Mouse (Mus musculus) liver, adult 2 months (tissue): ENCODE data around the gene Il18r1. TPM values are rescaled to one million over a fixed set of nuclear protein-coding genes. Genes with fewer than 3 reads are reported as not detected.
A peak's percentile ranks its signal among the peaks of the same experiment; 100 is the strongest.

Source experiments
- DNase-seq: peaks from one replicate; pipeline ENCODE4 v3.0.0-alpha.2; 2011; ENCODE audit warnings: low read depth, low spot score; ENCODE audit errors: extremely low read depth
- H3K27ac ChIP-seq: fragments of 200-500 bp; replicated peaks from 2 replicates; pipeline ENCODE4 v1.5.1; 2012; ENCODE audit warnings: low read depth, mild to moderate bottlenecking, control low read depth, inconsistent platforms, low read length; ENCODE audit not compliant: insufficient read depth
- H3K27me3 ChIP-seq: fragments of 200-500 bp; 2 replicates; pipeline ENCODE4 v1.6.1; 2012; ENCODE audit warnings: mild to moderate bottlenecking, moderate library complexity, low read length, inconsistent platforms; ENCODE audit not compliant: control insufficient read depth, insufficient read depth
- H3K36me3 ChIP-seq: fragments of 200-500 bp; 2 replicates; pipeline ENCODE4 v1.6.1; 2012; ENCODE audit warnings: low read length, inconsistent platforms; ENCODE audit not compliant: control insufficient read depth, insufficient read depth
- H3K4me1 ChIP-seq: fragments of 200-500 bp; 2 replicates; pipeline ENCODE4 v1.6.1; 2011; ENCODE audit warnings: low read length; ENCODE audit not compliant: control insufficient read depth, insufficient read depth
- H3K4me3 ChIP-seq: fragments of 200-500 bp; 2 replicates; pipeline ENCODE4 v1.5.1; 2011; ENCODE audit warnings: low read depth, mild to moderate bottlenecking, control low read depth, low read length, moderate library complexity; ENCODE audit not compliant: insufficient read depth
- H3K79me2 ChIP-seq: fragments of 200-500 bp; 2 replicates; pipeline ENCODE4 v1.6.1; 2012; ENCODE audit warnings: inconsistent platforms, mild to moderate bottlenecking, low read length, moderate library complexity; ENCODE audit not compliant: control insufficient read depth, insufficient read depth
- H3K9ac ChIP-seq: fragments of 200-500 bp; 2 replicates; pipeline ENCODE4 v1.6.1; 2012; ENCODE audit warnings: low read depth, mild to moderate bottlenecking, control low read depth, inconsistent platforms, low read length
- CTCF ChIP-seq: fragments of 200-500 bp; IDR thresholded peaks from 2 replicates; pipeline ENCODE4 v1.5.1; 2011; ENCODE audit warnings: low read depth, low read length, control low read depth
- POLR2A ChIP-seq: fragments of 200-500 bp; IDR thresholded peaks from 2 replicates; pipeline ENCODE4 v1.6.1; 2011; ENCODE audit warnings: low read length, control low read depth; ENCODE audit not compliant: insufficient read depth; ENCODE audit errors: extremely low read depth
- WGBS: fragments of 180-500 bp; shearing (Covaris S2); methylation state at CpG from one replicate; pipeline ENCODE4 v1.1.7; 2018; 5-methylcytosine and 5-hydroxymethylcytosine counted together
- polyA plus RNA-seq: library from polyadenylated mRNA; depleted of rRNA; stranded (reverse); fragments of >200 nt; gene quantifications from 2 replicates; pipeline ENCODE4 v1.2.3, GENCODE M21; 2012
- total RNA-seq: library from RNA; depleted of rRNA; stranded (reverse); fragments of >200 nt; gene quantifications from 2 replicates; pipeline ENCODE4 v1.2.3, GENCODE M21; 2014

Gene Il18r1
- total and polyA plus RNA-seq, 2 experiments, result 0.05 to 0.28 TPM

DNA sequence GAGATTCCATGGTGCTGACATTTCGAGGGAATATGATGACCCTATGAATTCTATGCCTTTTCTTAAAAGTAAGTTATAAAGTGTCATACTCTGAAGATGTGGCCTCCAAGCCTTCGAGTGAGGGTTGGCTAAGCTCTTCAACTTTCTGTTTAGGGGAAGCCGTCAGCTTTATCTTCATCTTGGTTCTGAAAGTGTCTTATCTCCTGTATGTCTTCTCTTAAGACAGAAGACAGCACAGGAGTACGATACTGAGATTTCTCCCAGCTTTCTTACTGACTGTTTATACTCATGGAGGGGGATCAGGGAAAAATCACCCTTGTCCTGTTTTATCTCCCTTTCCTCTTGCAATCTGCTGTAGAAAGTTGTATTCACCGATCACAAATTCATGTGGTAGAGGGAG lies 9.0 kb downstream of the Il18r1 start:
- no peak for TF ChIP-seq POLR2A
- no peak for TF ChIP-seq CTCF
- Histone ChIP-seq H3K36me3 (no peaks in the 10 kb centered on the region), H3K4me1 (no peaks in the 10 kb centered on the region), H3K27me3 (no peaks in the 10 kb centered on the region), H3K79me2 (no peaks in the 10 kb centered on the region), H3K27ac (no peak overlapping the region), H3K9ac (no peak overlapping the region), H3K4me3 (no peak overlapping the region)
- 78% methylated on average over 5 of the region's 5 CpGs for WGBS
- no peak for DNase-seq

DNA sequence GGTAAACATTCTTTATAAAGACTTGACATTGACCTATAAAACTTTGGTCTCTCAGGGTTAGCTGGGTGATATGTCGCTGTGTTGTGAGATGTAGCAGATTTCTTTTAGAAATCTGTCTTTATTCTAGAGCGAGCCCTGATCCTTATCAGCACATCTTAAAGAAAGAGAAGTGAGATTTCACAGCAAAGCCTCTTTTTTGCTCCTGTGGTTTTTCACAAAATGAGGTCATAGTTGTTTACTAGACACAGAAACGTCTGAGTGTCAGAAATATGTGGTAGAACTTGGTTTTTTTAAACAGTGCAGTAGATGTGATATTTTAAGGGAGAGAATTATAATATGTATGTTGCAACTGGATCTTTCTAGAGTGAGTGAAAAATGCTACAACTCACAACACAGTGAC lies 10.3 kb downstream of the Il18r1 start:
- Histone ChIP-seq H3K27me3 (no peaks in the 10 kb centered on the region), H3K4me3 (no peak overlapping the region), H3K4me1 (no peaks in the 10 kb centered on the region), H3K27ac (no peak overlapping the region), H3K9ac (no peak overlapping the region), H3K36me3 (no peaks in the 10 kb centered on the region), H3K79me2 (no peaks in the 10 kb centered on the region)
- TF ChIP-seq CTCF (no peak), POLR2A (no peak)
- DNase-seq, result peak; percentile 10
- 54% methylated on average over 3 of the region's 3 CpGs for WGBS

DNA sequence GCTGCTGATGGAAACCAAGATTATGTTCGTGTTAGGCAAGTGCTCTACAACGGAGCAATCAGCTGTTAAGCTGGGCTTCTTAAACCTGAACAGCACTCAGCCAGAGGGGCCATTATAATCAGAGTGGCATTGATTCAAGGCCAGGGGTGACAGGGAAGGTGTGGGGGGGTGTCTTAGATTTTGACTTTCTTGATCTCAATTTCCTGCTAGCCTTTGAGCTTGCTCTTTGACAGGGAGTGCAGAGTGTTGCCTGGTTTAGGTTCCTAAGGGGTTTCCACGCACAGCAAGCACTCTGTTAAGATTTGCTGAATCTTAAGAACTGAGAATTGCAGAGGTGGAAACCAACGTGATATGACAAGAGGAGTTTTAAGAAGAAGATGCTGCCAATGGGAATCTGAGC lies 11.4 kb downstream of the Il18r1 start:
- WGBS, result 67% methylated on average over 4 of the region's 4 CpGs
- Histone ChIP-seq H3K27me3 (no peaks in the 10 kb centered on the region), H3K4me1 (no peaks in the 10 kb centered on the region), H3K9ac (no peak overlapping the region), H3K4me3 (no peak overlapping the region), H3K27ac (no peak overlapping the region), H3K36me3 (no peaks in the 10 kb centered on the region), H3K79me2 (no peaks in the 10 kb centered on the region)
- no peak for DNase-seq
- TF ChIP-seq CTCF (no peak), POLR2A (no peak)

DNA sequence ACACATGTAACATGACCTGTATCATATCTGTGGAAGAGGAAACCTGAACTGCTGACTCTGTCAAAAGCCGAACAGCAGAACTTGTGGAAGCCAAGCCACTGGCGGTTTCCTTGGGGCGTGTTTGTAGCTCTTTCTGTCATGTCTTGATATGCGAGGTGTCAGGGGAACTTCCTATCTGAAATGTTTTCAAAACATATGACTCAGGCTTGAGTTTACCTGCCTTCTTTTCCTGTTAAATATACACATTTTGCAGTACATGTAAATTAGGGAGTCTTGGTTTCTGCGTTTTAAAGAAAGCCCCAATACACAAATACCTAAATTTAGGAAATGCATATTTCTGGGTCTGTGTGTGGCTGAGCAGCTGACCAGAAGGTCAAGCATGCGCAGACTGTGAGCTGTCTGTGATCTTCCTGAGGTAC lies 14.2 kb downstream of the Il18r1 start:
- no peaks in the 10 kb centered on the region for H3K27me3 ChIP-seq
- H3K27ac ChIP-seq, result no peak overlapping the region
- H3K4me1 ChIP-seq, result no peaks in the 10 kb centered on the region
- WGBS, result 71% methylated on average over 6 of the region's 6 CpGs
- no peak overlapping the region for H3K4me3 ChIP-seq
- no peak overlapping the region for H3K9ac ChIP-seq
- no peak for DNase-seq
- no peaks in the 10 kb centered on the region for H3K79me2 ChIP-seq
- H3K36me3 ChIP-seq, result no peaks in the 10 kb centered on the region
- TF ChIP-seq CTCF, result no peak
- TF ChIP-seq POLR2A, result no peak

DNA sequence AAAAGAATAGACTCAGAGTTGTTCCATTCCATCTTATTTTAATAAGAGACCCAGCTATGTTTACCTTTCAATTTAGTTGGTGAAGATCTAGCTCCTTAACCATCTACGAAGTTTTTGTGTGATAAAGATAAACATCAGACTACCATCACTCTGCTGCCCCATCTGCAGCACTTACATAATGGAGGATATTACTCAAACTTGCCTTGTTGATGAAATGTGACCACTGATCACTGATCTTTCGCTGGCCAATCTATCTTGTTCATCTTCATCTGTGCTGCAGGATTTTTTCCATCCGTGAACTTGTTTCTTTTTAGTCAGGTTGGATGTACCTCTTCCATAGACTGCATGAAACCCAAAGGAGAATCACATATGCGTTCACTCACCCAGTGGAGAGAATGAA lies 29.2 kb downstream of the Il18r1 start:
- WGBS, result 84% methylated on average over 4 of the region's 4 CpGs
- Histone ChIP-seq H3K79me2 (no peaks in the 10 kb centered on the region), H3K27ac (no peak overlapping the region), H3K9ac (no peak overlapping the region), H3K27me3 (no peaks in the 10 kb centered on the region), H3K4me1 (no peaks in the 10 kb centered on the region), H3K4me3 (no peak overlapping the region), H3K36me3 (no peaks in the 10 kb centered on the region)
- TF ChIP-seq POLR2A (no peak), CTCF (no peak)
- DNase-seq, result no peak

DNA sequence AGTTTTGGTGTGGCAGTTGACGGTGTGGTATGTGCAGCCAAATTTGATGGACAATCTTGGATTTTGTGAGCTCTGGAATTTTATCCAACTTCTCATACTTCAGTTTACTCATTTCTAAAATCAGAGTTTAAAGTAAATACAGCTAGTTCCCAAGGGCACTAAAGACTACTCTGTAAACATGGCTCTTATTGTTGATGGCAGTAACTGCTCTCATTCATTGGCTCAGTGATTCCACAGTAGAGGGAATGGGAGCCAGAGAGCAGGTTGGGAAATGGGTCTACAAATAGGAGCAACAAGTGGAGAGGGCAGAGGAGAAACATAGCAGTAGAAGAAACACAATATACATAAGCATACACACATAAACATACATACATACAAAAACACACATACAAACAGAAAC lies 34.4 kb downstream of the Il18r1 start:
- no peaks in the 10 kb centered on the region for H3K27me3 ChIP-seq
- H3K4me1 ChIP-seq, result no peaks in the 10 kb centered on the region
- H3K27ac ChIP-seq, result no peak overlapping the region
- no peaks in the 10 kb centered on the region for H3K36me3 ChIP-seq
- no peaks in the 10 kb centered on the region for H3K79me2 ChIP-seq
- 56% methylated on average over 1 of the region's 1 CpGs for WGBS
- peak; percentile 48 for DNase-seq
- TF ChIP-seq CTCF, result no peak
- no peak for TF ChIP-seq POLR2A
- no peak overlapping the region for H3K4me3 ChIP-seq
- H3K9ac ChIP-seq, result no peak overlapping the region
